Mouse (Mus musculus): ENCODE results near the gene Aox2. TPM values are rescaled to one million over a fixed set of nuclear protein-coding genes. Genes with fewer than 3 reads are reported as not detected.

Gene Aox2
- polyA plus RNA-seq, 1 experiment, result not detected

DNA sequence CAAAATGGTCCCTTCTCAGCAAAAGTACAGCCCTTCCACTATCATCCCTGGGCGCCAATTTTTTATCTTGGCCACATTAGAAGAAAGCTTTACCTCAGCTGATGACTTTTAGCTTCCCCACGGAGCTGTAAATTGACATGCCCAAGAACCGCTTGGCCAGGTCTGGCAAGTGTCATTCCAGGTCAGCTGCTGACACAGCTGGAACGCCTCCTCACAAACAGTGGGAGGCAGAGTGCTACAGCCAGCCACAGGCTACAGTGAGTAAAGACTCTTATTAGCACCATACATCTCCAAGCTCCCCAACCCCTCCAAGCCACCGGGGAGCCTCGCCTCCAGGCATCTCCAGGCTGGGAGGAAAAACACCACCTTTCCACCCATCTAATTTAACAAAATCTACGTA lies 63.5 kb downstream of the Aox2 start:
- no peaks in the 10 kb centered on the region for H3K27me3 ChIP-seq (ENCODE audit: control insufficient read depth, insufficient read depth, low read length, poor library complexity, severe bottlenecking)

GRCm38 (mm10) chr1:58343861-58344260 lies 65.7 kb downstream of the Aox2 start:
- peaks cover 4% of the 10 kb centered on the region for H3K4me1 ChIP-seq (ENCODE audit: control insufficient read depth, insufficient read depth, low read length)
- H3K9me3 ChIP-seq (replicated peaks; ENCODE audit: control insufficient read depth, insufficient read depth, low read length, poor library complexity, severe bottlenecking), result no peaks in the 10 kb centered on the region
- H3K36me3 ChIP-seq (ENCODE audit: control insufficient read depth, insufficient read depth, low read length, poor library complexity, severe bottlenecking), result no peaks in the 10 kb centered on the region
- H3K9ac ChIP-seq (ENCODE audit: low read depth, poor library complexity, severe bottlenecking), result no peak overlapping the region
- H3K4me3 ChIP-seq (ENCODE audit: low read depth, low read length), result no peak overlapping the region
- H3K27me3 ChIP-seq (ENCODE audit: control insufficient read depth, insufficient read depth, low read length, poor library complexity, severe bottlenecking), result no peaks in the 10 kb centered on the region
- H3K27ac ChIP-seq (ENCODE audit: insufficient read depth, low read length), result no peak overlapping the region
- TF ChIP-seq CTCF (IDR thresholded peaks at IDR 0.05; ENCODE audit: low read depth, low read length) (no peak), EP300 (IDR thresholded peaks at IDR 0.05; ENCODE audit: insufficient read depth, low read depth, low read length) (no peak), POLR2A (IDR thresholded peaks at IDR 0.05; ENCODE audit: insufficient read depth, low read length) (no peak)

More for the DNA sequence above, 63.5 kb downstream of the Aox2 start:
- no peaks in the 10 kb centered on the region for H3K9me3 ChIP-seq (replicated peaks; ENCODE audit: control insufficient read depth, insufficient read depth, low read length, poor library complexity, severe bottlenecking)
- H3K27ac ChIP-seq (ENCODE audit: insufficient read depth, low read length), result no peak overlapping the region
- peaks cover 4% of the 10 kb centered on the region for H3K4me1 ChIP-seq (ENCODE audit: control insufficient read depth, insufficient read depth, low read length)
- H3K4me3 ChIP-seq (ENCODE audit: low read depth, low read length), result no peak overlapping the region
- H3K9ac ChIP-seq (ENCODE audit: low read depth, poor library complexity, severe bottlenecking), result no peak overlapping the region
- no peak for TF ChIP-seq EP300 (IDR thresholded peaks at IDR 0.05; ENCODE audit: insufficient read depth, low read depth, low read length)
- no peak for TF ChIP-seq CTCF (IDR thresholded peaks at IDR 0.05; ENCODE audit: low read depth, low read length)
- TF ChIP-seq POLR2A (IDR thresholded peaks at IDR 0.05; ENCODE audit: insufficient read depth, low read length), result no peak
- no peaks in the 10 kb centered on the region for H3K36me3 ChIP-seq (ENCODE audit: control insufficient read depth, insufficient read depth, low read length, poor library complexity, severe bottlenecking)

GRCm38 (mm10) chr1:58344570-58344969 lies 66.4 kb downstream of the Aox2 start:
- Histone ChIP-seq H3K9ac (ENCODE audit: low read depth, poor library complexity, severe bottlenecking) (no peak overlapping the region), H3K27me3 (ENCODE audit: control insufficient read depth, insufficient read depth, low read length, poor library complexity, severe bottlenecking) (no peaks in the 10 kb centered on the region), H3K4me1 (ENCODE audit: control insufficient read depth, insufficient read depth, low read length) (peaks cover 4% of the 10 kb centered on the region), H3K36me3 (ENCODE audit: control insufficient read depth, insufficient read depth, low read length, poor library complexity, severe bottlenecking) (no peaks in the 10 kb centered on the region), H3K4me3 (ENCODE audit: low read depth, low read length) (no peak overlapping the region), H3K9me3 (replicated peaks; ENCODE audit: control insufficient read depth, insufficient read depth, low read length, poor library complexity, severe bottlenecking) (no peaks in the 10 kb centered on the region), H3K27ac (ENCODE audit: insufficient read depth, low read length) (no peak overlapping the region)
- no peak for TF ChIP-seq POLR2A (IDR thresholded peaks at IDR 0.05; ENCODE audit: insufficient read depth, low read length)
- TF ChIP-seq EP300 (IDR thresholded peaks at IDR 0.05; ENCODE audit: insufficient read depth, low read depth, low read length), result no peak
- no peak for TF ChIP-seq CTCF (IDR thresholded peaks at IDR 0.05; ENCODE audit: low read depth, low read length)

- peak; percentile 91; the same call in 1 of the 2 replicates for TF ChIP-seq EP300 (IDR thresholded peaks at IDR 0.05; ENCODE audit: insufficient read depth, low read depth, low read length)
- TF ChIP-seq POLR2A (IDR thresholded peaks at IDR 0.05; ENCODE audit: insufficient read depth, low read length), result no peak
- no peak for TF ChIP-seq CTCF (IDR thresholded peaks at IDR 0.05; ENCODE audit: low read depth, low read length)
- H3K9ac ChIP-seq (ENCODE audit: low read depth, poor library complexity, severe bottlenecking), result no peak overlapping the region
- no peaks in the 10 kb centered on the region for H3K36me3 ChIP-seq (ENCODE audit: control insufficient read depth, insufficient read depth, low read length, poor library complexity, severe bottlenecking)
- no peaks in the 10 kb centered on the region for H3K27me3 ChIP-seq (ENCODE audit: control insufficient read depth, insufficient read depth, low read length, poor library complexity, severe bottlenecking)
- H3K4me1 ChIP-seq (ENCODE audit: control insufficient read depth, insufficient read depth, low read length), result peaks cover 4% of the 10 kb centered on the region
- H3K9me3 ChIP-seq (replicated peaks; ENCODE audit: control insufficient read depth, insufficient read depth, low read length, poor library complexity, severe bottlenecking), result no peaks in the 10 kb centered on the region
- no peak overlapping the region for H3K4me3 ChIP-seq (ENCODE audit: low read depth, low read length)
- no peak overlapping the region for H3K27ac ChIP-seq (ENCODE audit: insufficient read depth, low read length)
These were observed 68.0 kb downstream of the Aox2 start for GRCm38 (mm10) chr1:58346159-58346558.

DNA sequence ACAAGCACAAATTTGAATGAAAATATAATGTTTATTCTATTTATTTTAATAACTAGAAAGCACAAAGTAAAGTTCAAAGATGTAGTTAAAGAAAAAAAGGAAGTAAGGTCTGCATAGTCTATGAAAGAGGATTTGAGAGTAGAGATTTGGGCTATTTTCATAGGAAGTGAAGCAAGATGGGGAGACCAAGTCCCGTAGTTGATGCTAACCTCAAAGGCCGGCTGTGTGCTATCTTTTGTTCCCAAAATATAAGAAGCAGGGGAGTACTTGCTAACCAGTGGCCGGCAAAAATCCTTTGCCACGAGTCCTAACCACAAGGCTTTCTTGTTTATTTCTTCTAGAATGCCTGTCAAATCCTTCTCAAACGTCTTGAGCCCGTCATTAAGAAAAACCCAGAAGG lies 70.6 kb downstream of the Aox2 start:
- no peaks in the 10 kb centered on the region for H3K36me3 ChIP-seq (ENCODE audit: control insufficient read depth, insufficient read depth, low read length, poor library complexity, severe bottlenecking)
- TF ChIP-seq EP300 (IDR thresholded peaks at IDR 0.05; ENCODE audit: insufficient read depth, low read depth, low read length) (no peak), CTCF (IDR thresholded peaks at IDR 0.05; ENCODE audit: low read depth, low read length) (no peak), POLR2A (IDR thresholded peaks at IDR 0.05; ENCODE audit: insufficient read depth, low read length) (no peak)
- no peak overlapping the region for H3K4me3 ChIP-seq (ENCODE audit: low read depth, low read length)
- no peak overlapping the region for H3K27ac ChIP-seq (ENCODE audit: insufficient read depth, low read length)
- H3K9ac ChIP-seq (ENCODE audit: low read depth, poor library complexity, severe bottlenecking), result no peak overlapping the region
- no peaks in the 10 kb centered on the region for H3K9me3 ChIP-seq (replicated peaks; ENCODE audit: control insufficient read depth, insufficient read depth, low read length, poor library complexity, severe bottlenecking)
- H3K27me3 ChIP-seq (ENCODE audit: control insufficient read depth, insufficient read depth, low read length, poor library complexity, severe bottlenecking), result no peaks in the 10 kb centered on the region
- peaks cover 7% of the 10 kb centered on the region for H3K4me1 ChIP-seq (ENCODE audit: control insufficient read depth, insufficient read depth, low read length)

- TF ChIP-seq EP300 (IDR thresholded peaks at IDR 0.05; ENCODE audit: insufficient read depth, low read depth, low read length), result no peak
- TF ChIP-seq POLR2A (IDR thresholded peaks at IDR 0.05; ENCODE audit: insufficient read depth, low read length), result no peak
- no peak for TF ChIP-seq CTCF (IDR thresholded peaks at IDR 0.05; ENCODE audit: low read depth, low read length)
- Histone ChIP-seq H3K9ac (ENCODE audit: low read depth, poor library complexity, severe bottlenecking) (no peak overlapping the region), H3K27ac (ENCODE audit: insufficient read depth, low read length) (no peak overlapping the region), H3K36me3 (ENCODE audit: control insufficient read depth, insufficient read depth, low read length, poor library complexity, severe bottlenecking) (no peaks in the 10 kb centered on the region), H3K4me3 (ENCODE audit: low read depth, low read length) (no peak overlapping the region), H3K9me3 (replicated peaks; ENCODE audit: control insufficient read depth, insufficient read depth, low read length, poor library complexity, severe bottlenecking) (no peaks in the 10 kb centered on the region), H3K27me3 (ENCODE audit: control insufficient read depth, insufficient read depth, low read length, poor library complexity, severe bottlenecking) (no peaks in the 10 kb centered on the region), H3K4me1 (ENCODE audit: control insufficient read depth, insufficient read depth, low read length) (peaks cover 3% of the 10 kb centered on the region)
These were observed 75.2 kb downstream of the Aox2 start for GRCm38 (mm10) chr1:58353238-58353893.
